Mouse (Mus musculus) ZHBTc4 (cell line): ENCODE results near the gene Unc13b.

ENCODE experiments used
- DNase-seq: peaks from one replicate; pipeline ENCODE4 v3.0.0-alpha.2; 2011; ENCODE audit warnings: low read depth, low spot score

Unc13b gene

GRCm38 (mm10) chr4:43058753-43059654, at the start of gene Unc13b:
TSS of gene Unc13b (plus strand) at chr4:43058953.
- DNase-seq = peak; percentile 97

GRCm38 (mm10) chr4:43010161-43011038, 48.4 kb upstream of the Unc13b start, which contains the start of gene Fancg:
TSS of gene Fancg (minus strand) at chr4:43010506.
- peak; percentile 87 for DNase-seq

GRCm38 (mm10) chr4:43012091-43012490, 46.7 kb upstream of the Unc13b start:
- DNase-seq = no peak

- DNase-seq = no peak
Observed at GRCm38 (mm10) chr4:43018156-43018555, 40.6 kb upstream of the Unc13b start.

- no peak for DNase-seq
Observed at GRCm38 (mm10) chr4:43019176-43019575, 39.6 kb upstream of the Unc13b start.

- no peak for DNase-seq
Observed at GRCm38 (mm10) chr4:43019641-43020465, 38.9 kb upstream of the Unc13b start.

GRCm38 (mm10) chr4:43020876-43021275, 37.9 kb upstream of the Unc13b start:
- peak; percentile 59 for DNase-seq

- peak; percentile 74 for DNase-seq
Observed at GRCm38 (mm10) chr4:43021341-43021740, 37.4 kb upstream of the Unc13b start.

- no peak for DNase-seq
Observed at GRCm38 (mm10) chr4:43024673-43025072, 34.1 kb upstream of the Unc13b start.

- peak; percentile 97 for DNase-seq
Observed at GRCm38 (mm10) chr4:43025084-43025960, 33.4 kb upstream of the Unc13b start, which contains the start of gene Pigo. TSS of gene Pigo (minus strand) at chr4:43025819.

- no peak for DNase-seq
Observed at GRCm38 (mm10) chr4:43029121-43029520, 29.6 kb upstream of the Unc13b start.

GRCm38 (mm10) chr4:43029749-43030148, 29.0 kb upstream of the Unc13b start:
- DNase-seq = no peak

- DNase-seq = no peak
Observed at GRCm38 (mm10) chr4:43030352-43030751, 28.4 kb upstream of the Unc13b start.

- DNase-seq = peak; percentile 89
Observed at GRCm38 (mm10) chr4:43030780-43031230, 27.9 kb upstream of the Unc13b start.

GRCm38 (mm10) chr4:43031237-43031995, 27.3 kb upstream of the Unc13b start, which contains the start of gene Stoml2:
TSS of gene Stoml2 (minus strand) at chr4:43031710.
- peak; percentile 98 for DNase-seq

- DNase-seq = no peak
Observed at GRCm38 (mm10) chr4:43032501-43032900, 26.3 kb upstream of the Unc13b start.

GRCm38 (mm10) chr4:43033481-43033880, 25.3 kb upstream of the Unc13b start:
- DNase-seq = no peak

GRCm38 (mm10) chr4:43035851-43036250, 22.9 kb upstream of the Unc13b start:
- no peak for DNase-seq

- no peak for DNase-seq
Observed at GRCm38 (mm10) chr4:43036356-43036755, 22.4 kb upstream of the Unc13b start.
